Mouse (Mus musculus): ENCODE data around the gene Paip2b. TPM values are rescaled to one million over a fixed set of nuclear protein-coding genes. Genes with fewer than 3 reads are reported as not detected.
"Not testable (repeated sequence)": the region's sequence is repeated elsewhere in the genome, so short reads cannot be mapped to it uniquely, and the experiment has no call there.

Gene Paip2b
- polyA plus RNA-seq, 1 experiment from 2014 or later, result 26.1 TPM

DNA sequence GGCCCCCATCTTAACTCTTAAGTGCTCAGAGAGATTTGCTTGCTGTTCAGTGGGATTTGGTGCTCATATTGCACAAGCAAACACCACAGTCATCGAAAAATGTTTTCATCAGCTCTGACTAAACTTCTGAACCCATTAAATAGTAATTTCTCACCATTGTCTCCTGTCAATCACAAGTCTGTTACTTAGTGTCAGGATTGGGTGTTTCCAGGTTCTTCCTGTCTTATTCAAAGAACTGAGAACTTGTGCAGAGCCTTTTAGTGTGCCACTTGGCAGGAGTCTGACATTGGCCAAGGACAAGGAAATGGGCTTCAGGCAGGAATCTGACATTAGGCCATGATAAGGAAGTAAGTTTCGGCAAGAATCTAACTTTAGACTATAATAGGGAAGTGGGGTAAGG is 6.5 kb upstream of the Paip2b start:
- ATAC-seq (ENCODE audit: low FRiP score, low read depth), result no peak
- H3K27ac ChIP-seq (replicated peaks), result no peak overlapping the region
- H3K4me2 ChIP-seq, result no peak overlapping the region
- no peaks in the 10 kb centered on the region for H3K4me1 ChIP-seq (replicated peaks)
- H3K27me3 ChIP-seq, result no peaks in the 10 kb centered on the region
- WGBS, result 88% methylated on average over 2 of the region's 2 CpGs
- H3K9ac ChIP-seq, result no peak overlapping the region
- no peaks in the 10 kb centered on the region for H3K9me3 ChIP-seq
- no peak overlapping the region for H3K4me3 ChIP-seq
- H3K36me3 ChIP-seq, result no peaks in the 10 kb centered on the region

DNA sequence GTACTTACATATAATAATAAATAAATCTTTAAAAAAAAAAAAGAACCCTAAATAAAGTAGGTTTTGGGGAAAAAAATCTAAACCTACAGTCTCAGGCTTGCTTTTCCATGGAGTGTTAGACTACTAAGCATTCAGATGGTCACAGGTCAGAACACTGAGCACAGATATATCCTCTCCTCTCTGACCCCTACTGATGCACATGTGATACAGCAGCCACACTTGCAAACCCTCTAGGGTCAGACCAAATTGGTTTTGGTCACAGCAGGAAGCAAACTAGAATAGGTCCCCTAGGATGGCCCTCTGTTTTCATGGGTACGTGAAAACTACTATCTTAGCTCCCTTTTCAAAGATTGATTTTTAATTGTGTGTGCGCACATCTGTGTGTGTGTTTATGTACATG is 5.3 kb upstream of the Paip2b start:
- no peak for ATAC-seq (ENCODE audit: low FRiP score, low read depth)
- peaks cover 6% of the 10 kb centered on the region; the same call in 1 of the 2 replicates for H3K4me1 ChIP-seq (replicated peaks)
- H3K36me3 ChIP-seq, result no peaks in the 10 kb centered on the region
- H3K9ac ChIP-seq, result no peak overlapping the region
- no peaks in the 10 kb centered on the region for H3K9me3 ChIP-seq
- H3K4me2 ChIP-seq, result no peak overlapping the region
- H3K27ac ChIP-seq (replicated peaks), result no peak overlapping the region
- 88% methylated on average over 2 of the region's 2 CpGs for WGBS
- H3K27me3 ChIP-seq, result no peaks in the 10 kb centered on the region
- H3K4me3 ChIP-seq, result no peak overlapping the region

GRCm38 (mm10) chr6:83832393-83832792 is 852 bp upstream of the Paip2b start:
- H3K9me3 ChIP-seq; H3K36me3 ChIP-seq; ATAC-seq (ENCODE audit: low FRiP score, low read depth); H3K27me3 ChIP-seq: not testable (repeated sequence)
- Histone ChIP-seq H3K27ac (replicated peaks) (peak overlapping the region; percentile 66), H3K9ac (peak overlapping the region; percentile 38), H3K4me3 (peak overlapping the region; percentile 34; the same call in 1 of the 2 replicates), H3K4me2 (peak overlapping the region; percentile 56), H3K4me1 (replicated peaks) (peaks cover 16% of the 10 kb centered on the region)
- 63% methylated on average over 1 of the region's 1 CpGs for WGBS

DNA sequence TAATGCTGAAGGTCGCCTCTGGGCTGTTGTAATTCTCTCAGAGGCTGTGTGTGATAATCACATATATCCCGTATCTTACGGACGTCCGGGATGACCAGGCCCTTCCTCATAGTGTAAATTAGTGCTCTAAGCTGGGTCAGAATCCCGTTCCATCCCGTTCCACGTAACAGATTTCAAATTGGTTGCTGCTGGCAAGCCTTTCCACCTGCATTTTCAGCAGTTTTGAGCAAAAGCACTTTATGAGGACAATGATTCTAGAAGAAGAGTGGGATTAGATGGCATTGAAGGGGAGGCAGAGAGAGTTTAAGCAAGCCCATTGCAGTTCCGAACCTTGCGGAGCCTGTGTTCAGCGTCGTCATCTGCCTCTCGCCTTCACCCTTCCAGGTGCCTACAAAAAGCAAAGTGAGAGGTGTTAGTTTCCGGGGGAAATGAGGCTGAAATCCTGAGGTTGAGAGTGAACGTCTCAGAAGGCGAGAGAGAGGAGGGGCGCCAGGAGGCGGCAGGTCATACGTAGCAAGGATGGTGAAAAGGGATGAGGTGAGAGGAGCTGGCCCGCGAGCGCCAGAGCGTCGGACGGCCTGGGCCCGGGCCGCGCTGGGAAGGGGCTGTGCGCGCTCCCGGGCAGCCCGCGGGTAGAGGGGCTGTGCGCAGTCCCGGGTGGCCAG is 468 bp downstream of the Paip2b start:
- H3K9ac ChIP-seq, result peak overlapping the region; percentile 63
- H3K4me3 ChIP-seq, result peak overlapping the region; percentile 56
- ATAC-seq (ENCODE audit: low FRiP score, low read depth), result no peak; the same call in 1 of the 2 replicates
- under 1% methylated on average over 34 of the region's 35 CpGs for WGBS
- peak overlapping the region; percentile 84 for H3K27ac ChIP-seq (replicated peaks)
- H3K4me1 ChIP-seq (replicated peaks), result peaks cover 16% of the 10 kb centered on the region
- no peaks in the 10 kb centered on the region for H3K36me3 ChIP-seq
- peak overlapping the region; percentile 61 for H3K4me2 ChIP-seq
- no peaks in the 10 kb centered on the region for H3K27me3 ChIP-seq
- H3K9me3 ChIP-seq, result no peaks in the 10 kb centered on the region

DNA sequence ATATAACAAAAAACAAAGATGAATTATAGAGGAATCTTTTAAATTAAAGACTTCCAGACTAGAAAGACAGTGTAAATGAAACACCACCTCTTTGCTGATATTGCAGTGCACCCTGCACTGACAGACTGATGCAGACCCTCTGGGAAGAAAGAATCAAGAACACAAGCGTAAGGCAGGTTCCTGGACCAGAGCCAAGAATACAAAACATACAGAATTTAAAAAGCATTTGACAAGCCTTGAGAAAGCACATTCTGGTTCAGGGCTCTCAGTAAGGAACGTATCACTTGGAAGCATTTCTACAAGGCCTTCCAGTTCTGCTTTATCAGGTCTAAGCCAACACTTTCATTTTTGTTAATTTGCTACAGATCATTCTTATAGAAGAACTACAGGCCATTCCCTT is 9.7 kb downstream of the Paip2b start:
- no peak overlapping the region for H3K9ac ChIP-seq
- no peaks in the 10 kb centered on the region for H3K27me3 ChIP-seq
- WGBS, result 41% methylated on average over 2 of the region's 2 CpGs
- no peak overlapping the region for H3K4me2 ChIP-seq
- H3K27ac ChIP-seq (replicated peaks), result no peak overlapping the region
- no peak for ATAC-seq (ENCODE audit: low FRiP score, low read depth)
- H3K36me3 ChIP-seq, result no peaks in the 10 kb centered on the region
- H3K4me3 ChIP-seq, result no peak overlapping the region
- no peaks in the 10 kb centered on the region for H3K9me3 ChIP-seq
- H3K4me1 ChIP-seq (replicated peaks), result peaks cover 2% of the 10 kb centered on the region; the same call in 1 of the 2 replicates

DNA sequence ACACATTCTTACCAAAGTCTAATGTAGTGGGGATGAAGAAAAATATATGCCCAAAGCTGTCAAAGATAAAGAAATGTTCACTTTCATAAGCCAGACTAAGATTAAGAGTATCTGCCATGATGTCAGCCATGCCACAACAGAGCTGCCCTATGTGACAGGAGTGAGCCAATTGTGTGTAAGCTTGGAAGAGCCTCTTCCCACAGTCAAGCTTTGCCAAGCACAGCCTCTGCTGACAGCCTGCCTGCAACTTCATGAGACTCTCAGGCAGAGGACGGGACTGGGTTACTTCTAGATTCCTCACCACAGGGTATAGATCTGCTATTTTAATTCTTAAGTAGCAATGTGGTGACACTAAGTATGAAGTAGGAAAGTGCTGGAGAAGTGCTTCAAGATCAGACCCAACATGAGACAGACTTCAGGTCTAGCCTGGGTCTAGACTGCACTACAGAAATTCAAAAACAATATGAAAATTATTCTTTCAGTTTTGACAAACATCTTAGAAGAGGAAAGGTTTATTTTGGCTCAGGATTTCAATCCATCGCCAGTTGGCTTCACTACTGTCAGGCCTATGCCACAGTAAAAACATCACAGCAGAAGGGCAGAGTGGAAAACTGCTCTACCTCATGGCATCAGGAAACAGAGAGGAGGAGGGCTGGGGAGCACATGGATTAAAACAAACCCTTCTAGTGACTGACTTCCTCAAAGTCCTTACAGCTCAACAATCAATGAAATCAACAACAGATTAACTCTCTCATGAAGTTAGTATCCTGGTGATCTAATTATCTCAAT is 10.6 kb downstream of the Paip2b start:
- Histone ChIP-seq H3K9ac (no peak overlapping the region), H3K4me1 (replicated peaks) (peaks cover 2% of the 10 kb centered on the region; the same call in 1 of the 2 replicates), H3K36me3 (no peaks in the 10 kb centered on the region; the same call in 1 of the 2 replicates), H3K4me3 (no peak overlapping the region), H3K27ac (replicated peaks) (no peak overlapping the region), H3K9me3 (no peaks in the 10 kb centered on the region), H3K27me3 (no peaks in the 10 kb centered on the region), H3K4me2 (no peak overlapping the region)
- ATAC-seq (ENCODE audit: low FRiP score, low read depth), result no peak
- 79% methylated on average over 2 of the region's 2 CpGs for WGBS

DNA sequence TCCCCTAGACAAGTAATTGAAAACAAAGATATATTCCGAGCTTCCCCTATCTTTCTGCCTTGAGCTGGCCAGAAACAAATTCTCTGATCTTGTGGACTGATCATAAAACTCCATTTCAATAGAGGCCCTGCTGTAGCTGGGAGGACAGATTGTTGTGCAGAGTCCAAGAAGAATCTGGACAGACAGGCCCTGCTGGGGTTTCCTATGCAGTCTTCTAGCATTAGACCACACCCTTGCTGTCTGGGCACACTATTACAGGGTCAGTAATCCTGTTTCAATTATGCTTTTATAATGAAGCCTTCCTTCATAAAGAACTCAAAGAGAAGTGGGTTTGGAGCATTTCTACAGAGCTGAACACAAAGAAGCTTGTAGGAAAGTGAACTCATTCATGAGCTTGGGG is 12.5 kb downstream of the Paip2b start:
- 87% methylated on average over 1 of the region's 1 CpGs for WGBS
- Histone ChIP-seq H3K4me3 (no peak overlapping the region), H3K27ac (replicated peaks) (no peak overlapping the region), H3K36me3 (peaks cover 4% of the 10 kb centered on the region), H3K4me1 (replicated peaks) (peaks cover 2% of the 10 kb centered on the region; the same call in 1 of the 2 replicates), H3K9me3 (no peaks in the 10 kb centered on the region), H3K4me2 (no peak overlapping the region), H3K27me3 (no peaks in the 10 kb centered on the region), H3K9ac (no peak overlapping the region)
- ATAC-seq (ENCODE audit: low FRiP score, low read depth), result no peak

DNA sequence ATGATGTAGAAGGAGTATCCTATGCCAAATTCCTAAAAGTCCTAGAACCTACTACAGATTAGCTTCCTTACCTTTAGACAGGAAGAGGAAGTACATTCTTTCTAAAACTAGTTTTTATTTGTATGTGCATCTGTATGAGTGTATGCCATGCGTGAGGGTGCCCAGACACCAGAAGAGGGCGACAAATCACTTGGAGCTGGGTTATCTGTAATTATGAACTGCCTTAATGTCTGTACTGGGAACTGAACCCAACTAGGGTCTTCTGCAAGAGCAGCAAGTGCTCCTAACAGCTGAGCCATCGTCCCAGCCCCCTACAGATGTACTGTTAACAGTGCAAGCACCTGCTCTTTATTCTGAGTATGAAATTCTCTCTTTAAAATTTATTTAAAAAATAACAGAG is 15.7 kb downstream of the Paip2b start:
- no peak overlapping the region for H3K4me3 ChIP-seq
- H3K27ac ChIP-seq (replicated peaks), result no peak overlapping the region
- H3K4me1 ChIP-seq (replicated peaks), result no peaks in the 10 kb centered on the region
- no peak overlapping the region for H3K4me2 ChIP-seq
- H3K27me3 ChIP-seq, result no peaks in the 10 kb centered on the region
- 95% methylated on average over 3 of the region's 3 CpGs for WGBS
- no peak for ATAC-seq (ENCODE audit: low FRiP score, low read depth)
- H3K36me3 ChIP-seq, result peaks cover 18% of the 10 kb centered on the region
- no peaks in the 10 kb centered on the region for H3K9me3 ChIP-seq
- H3K9ac ChIP-seq, result no peak overlapping the region

GRCm38 (mm10) chr6:83802846-83803245 is 28.7 kb downstream of the Paip2b start:
- Histone ChIP-seq H3K9ac (no peak overlapping the region), H3K4me2 (no peak overlapping the region), H3K36me3 (peaks cover 34% of the 10 kb centered on the region; the same call in 1 of the 2 replicates), H3K27me3 (no peaks in the 10 kb centered on the region), H3K4me1 (replicated peaks) (no peaks in the 10 kb centered on the region), H3K4me3 (no peak overlapping the region), H3K27ac (replicated peaks) (no peak overlapping the region), H3K9me3 (no peaks in the 10 kb centered on the region)
- ATAC-seq (ENCODE audit: low FRiP score, low read depth), result no peak
- 94% methylated on average over 3 of the region's 3 CpGs for WGBS

- no peak overlapping the region for H3K9ac ChIP-seq
- H3K4me3 ChIP-seq, result no peak overlapping the region
- H3K27ac ChIP-seq (replicated peaks), result no peak overlapping the region
- H3K36me3 ChIP-seq, result peaks cover 29% of the 10 kb centered on the region; the same call in 1 of the 2 replicates
- ATAC-seq (ENCODE audit: low FRiP score, low read depth), result no peak
- H3K4me2 ChIP-seq, result no peak overlapping the region
- H3K9me3 ChIP-seq, result no peaks in the 10 kb centered on the region
- 0 out of 2 replicates have a peak, but pooled peaks cover under 1% of the 10 kb centered on the region for H3K4me1 ChIP-seq (replicated peaks)
- WGBS, result 88% methylated on average over 5 of the region's 5 CpGs
- H3K27me3 ChIP-seq, result no peaks in the 10 kb centered on the region
Observed at GRCm38 (mm10) chr6:83802033-83802432, 29.5 kb downstream of the Paip2b start.

GRCm38 (mm10) chr6:83796686-83797085 is 34.9 kb downstream of the Paip2b start:
- Histone ChIP-seq H3K9me3 (no peaks in the 10 kb centered on the region), H3K27ac (replicated peaks) (no peak overlapping the region), H3K9ac (no peak overlapping the region), H3K4me2 (no peak overlapping the region), H3K4me1 (replicated peaks) (peaks cover 20% of the 10 kb centered on the region), H3K4me3 (no peak overlapping the region), H3K27me3 (no peaks in the 10 kb centered on the region), H3K36me3 (peaks cover 18% of the 10 kb centered on the region; the same call in 1 of the 2 replicates)
- no peak for ATAC-seq (ENCODE audit: low FRiP score, low read depth)
- 50% methylated on average over 3 of the region's 3 CpGs for WGBS

- ATAC-seq (ENCODE audit: low FRiP score, low read depth), result peak; percentile 31
- Histone ChIP-seq H3K4me1 (replicated peaks) (peaks cover 20% of the 10 kb centered on the region), H3K4me2 (peak overlapping the region; percentile 84), H3K36me3 (peaks cover 6% of the 10 kb centered on the region; the same call in 1 of the 2 replicates), H3K27me3 (no peaks in the 10 kb centered on the region), H3K4me3 (peak overlapping the region; percentile 81), H3K9ac (peak overlapping the region; percentile 93), H3K27ac (replicated peaks) (peak overlapping the region; percentile 95), H3K9me3 (no peaks in the 10 kb centered on the region)
- WGBS, result 10% methylated on average over 13 of the region's 13 CpGs
Observed at GRCm38 (mm10) chr6:83795492-83795900, 36.0 kb downstream of the Paip2b start.
